In the genomic region with DNA sequence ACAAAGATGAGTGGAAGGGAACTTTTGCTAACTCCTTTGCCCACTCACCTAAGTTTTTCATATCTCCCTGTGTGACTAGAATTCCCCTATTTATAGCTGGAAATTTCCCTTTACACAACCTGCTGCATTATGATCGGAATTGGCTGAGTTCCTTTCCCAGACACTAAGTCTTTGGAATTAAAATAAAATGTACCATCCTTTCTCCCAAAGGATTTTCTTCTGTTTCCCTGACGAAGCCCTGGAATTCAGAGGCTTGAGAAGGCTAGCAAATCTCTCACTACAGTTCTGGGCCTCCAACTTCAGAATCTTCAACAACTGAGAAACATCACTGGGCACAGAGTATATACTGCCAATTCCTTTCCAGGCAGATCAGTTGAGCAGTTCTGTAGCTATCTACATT, we compare ENCODE assay signal across 9 mouse cellular contexts. TPM values are rescaled to one million over a fixed set of nuclear protein-coding genes. Genes with fewer than 3 reads are reported as not detected.
DNase-seq lines count a peak whose midpoint lies in the region; ATAC-seq and TF ChIP-seq lines count a peak whose summit lies in the region.
"Had no signal": no experiment of that assay in that cellular context is flagged by ENCODE, and none has a peak within 500 bp of the region (broad histone marks: within the 10 kb centered on the region; RNA-seq: fewer than 3 reads in every experiment).

No protein-coding gene starts in this region.

- H3K36me3 ChIP-seq in heart, embryonic 14.5 days (ENCODE audit: control insufficient read depth, insufficient read depth, low read length), result no peaks in the 10 kb centered on the region
- H3K36me3 ChIP-seq in hindbrain, embryonic 12.5 days, result no peaks in the 10 kb centered on the region
- H3K36me3 ChIP-seq in midbrain, embryonic 12.5 days, result no peaks in the 10 kb centered on the region
- H3K36me3 ChIP-seq: G1E had no signal

- peak overlapping the region; percentile 93 for H3K9ac ChIP-seq in heart, embryonic 14.5 days (ENCODE audit: low read length)
- peak overlapping the region; percentile 95 for H3K9ac ChIP-seq in hindbrain, embryonic 12.5 days
- H3K9ac ChIP-seq in midbrain, embryonic 12.5 days (replicated peaks), result peak overlapping the region; percentile 92

- TF ChIP-seq CTCF in brain, embryonic 14.5 days (IDR thresholded peaks at IDR 0.05; ENCODE audit: borderline replicate concordance, extremely low read depth, insufficient read depth, insufficient read length), result no peak

- peak overlapping the region; percentile 81 for H3K4me2 ChIP-seq in heart, embryonic 14.5 days (ENCODE audit: low read length)
- H3K4me2 ChIP-seq in hindbrain, embryonic 12.5 days (replicated peaks), result peak overlapping the region; percentile 64
- peak overlapping the region; percentile 67 for H3K4me2 ChIP-seq in midbrain, embryonic 12.5 days (replicated peaks)

- H3K27me3 ChIP-seq in heart, embryonic 14.5 days (ENCODE audit: control insufficient read depth, insufficient read depth, low read length), result no peaks in the 10 kb centered on the region
- H3K27me3 ChIP-seq in hindbrain, embryonic 12.5 days, result no peaks in the 10 kb centered on the region
- H3K27me3 ChIP-seq in midbrain, embryonic 12.5 days, result no peaks in the 10 kb centered on the region

- H3K4me1 ChIP-seq in heart, embryonic 14.5 days (ENCODE audit: control insufficient read depth in 2 of 2, insufficient read depth in 2 of 2, low read length in 2 of 2), result peaks cover 18 to 55% of the 10 kb centered on the region in 2 experiments
- H3K4me1 ChIP-seq in hindbrain, embryonic 12.5 days, result peaks cover 26% of the 10 kb centered on the region
- peaks cover 28% of the 10 kb centered on the region for H3K4me1 ChIP-seq in midbrain, embryonic 12.5 days

- H3K27ac ChIP-seq in heart, embryonic 14.5 days (replicated peaks in 1 of 2; ENCODE audit: control insufficient read depth in 1 of 2, insufficient read depth in 1 of 2, low read depth in 2 of 2, low read length in 2 of 2), result peak overlapping the region in 1 of 2 experiments; percentile 84; a peak in 3 of 4 replicates
- no peak overlapping the region; the same call in 1 of the 2 replicates for H3K27ac ChIP-seq in hindbrain, embryonic 12.5 days
- H3K27ac ChIP-seq in midbrain, embryonic 12.5 days (replicated peaks), result no peak overlapping the region

- WGBS in heart, embryonic 14.5 days, result 37% methylated on average over 2 of the region's 2 CpGs
- WGBS in hindbrain, embryonic 12.5 days, result 41% methylated on average over 2 of the region's 2 CpGs
- 27% methylated on average over 2 of the region's 2 CpGs for WGBS in midbrain, embryonic 12.5 days

- H3K4me3 ChIP-seq in heart, embryonic 14.5 days (ENCODE audit: control insufficient read depth in 1 of 2, insufficient read depth in 1 of 2, low read depth in 1 of 2, low read length in 2 of 2), result peak overlapping the region in 1 of 2 experiments; percentile 82; a peak in 2 of 4 replicates
- H3K4me3 ChIP-seq in hindbrain, embryonic 12.5 days, result peak overlapping the region; percentile 85
- H3K4me3 ChIP-seq in midbrain, embryonic 12.5 days, result peak overlapping the region; percentile 82

- TF ChIP-seq POLR2A in brain, embryonic 14.5 days (IDR thresholded peaks at IDR 0.05; ENCODE audit: borderline replicate concordance, extremely low read depth, insufficient read depth, insufficient read length, poor library complexity, severe bottlenecking), result no peak

- no peak for ATAC-seq in heart, embryonic 14.5 days (ENCODE audit: insufficient number of reproducible peaks, insufficient read depth, low FRiP score, low read depth)
- ATAC-seq in hindbrain, embryonic 12.5 days (ENCODE audit: low FRiP score), result no peak
- ATAC-seq in midbrain, embryonic 12.5 days (ENCODE audit: low FRiP score, low read depth), result no peak

- no peaks in the 10 kb centered on the region for H3K9me3 ChIP-seq in heart, embryonic 14.5 days (ENCODE audit: control insufficient read depth, low read length)
- no peaks in the 10 kb centered on the region for H3K9me3 ChIP-seq in hindbrain, embryonic 12.5 days (replicated peaks)
- H3K9me3 ChIP-seq in midbrain, embryonic 12.5 days, result no peaks in the 10 kb centered on the region

- no peak for DNase-seq in heart, postnatal 4 days
- DNase-seq in brain, embryonic 14.5 days (ENCODE audit: low read depth), result peak; percentile 35
- DNase-seq in ovary, postnatal 10 days (ENCODE audit: low spot score), result no peak
- DNase-seq in gastrocnemius, postnatal 4 days (ENCODE audit: low spot score in 2 of 2), result no peak
- DNase-seq in cerebellum, postnatal 25 days, result no peak

RNA-seq across cellular contexts. Expression of gene Akap11, which starts 1.2 kb away (rescaled TPM):
- polyA plus RNA-seq in heart, embryonic 14.5 days (2014; fragmentation: Nextera tagmentation; extraction: Ambion mirVana), result 13.4 and 14.0 TPM in 2 replicates
- 10 to 100 TPM; 37.3 to 37.4 TPM for total RNA-seq in heart, postnatal 4 days (2021)
- 35.1 and 43.8 TPM in 2 replicates for polyA plus RNA-seq in brain, embryonic 14.5 days (2012; rRNA removed)
- 33.2 and 38.5 TPM in 2 replicates for polyA plus RNA-seq in hindbrain, embryonic 12.5 days (2016; fragmentation: Nextera tagmentation; extraction: Ambion mirVana)
- polyA plus RNA-seq in midbrain, embryonic 12.5 days (2016; fragmentation: Nextera tagmentation; extraction: Ambion mirVana), result 31.5 and 35.1 TPM in 2 replicates
- total RNA-seq in gastrocnemius, postnatal 4 days (2021), result 10 to 100 TPM; 43.4 to 51.8 TPM
